Mouse (Mus musculus) C2C12 (cell line): ENCODE results near the gene Mia2.

Experiments
- CEBPB ChIP-seq: IDR thresholded peaks from one replicate; pipeline ENCODE4 v1.6.1; 2011; ENCODE audit warnings: low read depth, mild to moderate bottlenecking, control low read depth, moderate library complexity
- CTCF ChIP-seq: IDR thresholded peaks from one replicate; pipeline ENCODE4 v1.5.1; 2011; ENCODE audit not compliant: control insufficient read depth, insufficient read depth, insufficient read length
- FOSL1 ChIP-seq: IDR thresholded peaks from one replicate; pipeline ENCODE4 v1.8.0; 2011; ENCODE audit warnings: mild to moderate bottlenecking, low read length; ENCODE audit not compliant: poor library complexity, insufficient read depth, severe bottlenecking
- USF1 ChIP-seq: IDR thresholded peaks from one replicate; pipeline ENCODE4 v1.6.1; 2011; ENCODE audit warnings: low read depth, mild to moderate bottlenecking, control low read depth, moderate library complexity

- TF ChIP-seq CTCF (no peak), CEBPB (no peak), USF1 (no peak), FOSL1 (no peak)
These were observed 123.2 kb downstream of the Mia2 start for GRCm38 (mm10) chr12:59218640-59219321.
